Mouse (Mus musculus) E14TG2a.4 (cell line): ENCODE data around the gene BC051665.

ENCODE experiments used
- CTCF ChIP-seq: conservative IDR thresholded peaks from 2 replicates; pipeline ENCODE4 v1.5.1; 2014; ENCODE audit warnings: low read length
- NANOG ChIP-seq: IDR thresholded peaks from 2 replicates; pipeline ENCODE4 v1.6.1; 2014; ENCODE audit warnings: borderline replicate concordance, low read length, mixed read lengths

DNA sequence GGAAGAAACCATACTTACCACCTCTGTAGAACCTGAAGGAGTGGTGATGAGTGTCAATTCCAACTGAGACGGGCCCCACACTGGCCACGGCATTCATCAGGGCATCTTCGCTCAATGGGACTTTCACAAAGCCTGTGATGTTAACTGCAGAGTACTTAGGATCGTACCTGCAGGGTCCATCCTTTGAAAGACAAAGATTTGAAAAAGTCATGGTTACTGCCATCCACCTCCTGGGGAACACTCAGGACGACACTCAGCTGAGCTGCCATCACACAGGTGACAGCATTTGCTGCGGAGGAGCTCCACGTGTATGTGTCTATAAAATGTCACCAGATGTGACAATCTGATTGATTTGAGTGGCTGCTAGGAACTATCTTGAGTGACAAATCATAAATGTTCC lies 2.9 kb downstream of the BC051665 start:
- TF ChIP-seq CTCF (no peak), NANOG (no peak)
